Mouse (Mus musculus) intestine, postnatal 0 days (tissue): Measurements from ENCODE around the gene Sae1. TPM values are rescaled to one million over a fixed set of nuclear protein-coding genes. Genes with fewer than 3 reads are reported as not detected.
A peak's percentile ranks its signal among the peaks of the same experiment; 100 is the strongest.
"Not testable (repeated sequence)": the region's sequence is repeated elsewhere in the genome, so short reads cannot be mapped to it uniquely, and the experiment has no call there.

ENCODE experiments used
- ATAC-seq: fragments of 200-750 bp; cut with Nextera tagmentation; 2 replicates; pipeline ENCODE4 v1.8.0; 2017; ENCODE audit warnings: mild to moderate bottlenecking, moderate TSS enrichment, moderate library complexity
- H3K27ac ChIP-seq: fragments of 300-500 bp; sonication (generic); 2 replicates; pipeline ENCODE4 v1.5.1; 2014; ENCODE audit warnings: mild to moderate bottlenecking, low read depth, low read length, moderate library complexity
- H3K27me3 ChIP-seq: fragments of 300-500 bp; sonication (generic); replicated peaks from 2 replicates; pipeline ENCODE4 v1.6.1; 2014; ENCODE audit warnings: low read length, mixed read lengths; ENCODE audit not compliant: control insufficient read depth, insufficient read depth
- H3K36me3 ChIP-seq: fragments of 300-500 bp; sonication (generic); 2 replicates; pipeline ENCODE4 v1.6.1; 2014; ENCODE audit warnings: mild to moderate bottlenecking, moderate library complexity; ENCODE audit not compliant: control insufficient read depth, insufficient read depth
- H3K4me1 ChIP-seq: fragments of 300-500 bp; sonication (generic); replicated peaks from 2 replicates; pipeline ENCODE4 v1.6.1; 2014; ENCODE audit warnings: antibody characterized with exemption, low read length, mixed read lengths; ENCODE audit not compliant: control insufficient read depth, insufficient read depth
- H3K4me2 ChIP-seq: fragments of 300-500 bp; sonication (generic); replicated peaks from 2 replicates; pipeline ENCODE4 v1.6.1; 2014; ENCODE audit warnings: low read depth, mild to moderate bottlenecking, moderate library complexity
- H3K4me3 ChIP-seq: fragments of 300-500 bp; sonication (generic); 2 replicates; pipeline ENCODE4 v1.5.1; 2014; ENCODE audit warnings: low read depth, low read length
- H3K9ac ChIP-seq: fragments of 300-500 bp; sonication (generic); 2 replicates; pipeline ENCODE4 v1.6.1; 2014; ENCODE audit warnings: mild to moderate bottlenecking, low read depth, low read length
- H3K9me3 ChIP-seq: fragments of 300-500 bp; sonication (generic); 2 replicates; pipeline ENCODE4 v1.6.1; 2016; ENCODE audit warnings: mixed run types; ENCODE audit not compliant: control insufficient read depth
- CTCF ChIP-seq: sonication (generic); IDR thresholded peaks from 2 replicates; pipeline ENCODE4 v1.5.1; 2016; ENCODE audit warnings: low read depth, mild to moderate bottlenecking, control low read depth, antibody characterized with exemption, moderate library complexity
- WGBS: fragments of 180-500 bp; shearing (Covaris S2); extraction: QIAGEN DNeasy Blood & Tissue Kit; methylation state at CpG from one replicate; pipeline ENCODE4 v1.1.7; 2014; 5-methylcytosine and 5-hydroxymethylcytosine counted together
- polyA plus RNA-seq: library from polyadenylated mRNA; unstranded; fragments of >200 nt; fragmentation: Nextera tagmentation; extraction: Ambion mirVana; gene quantifications from 2 replicates; pipeline ENCODE4 v1.2.1, GENCODE M21; 2015

Gene Sae1
- polyA plus RNA-seq, 1 experiment from 2014 or later = 91.5 TPM

- Histone ChIP-seq H3K4me1 (peaks cover 15% of the 10 kb centered on the region; the same call in 1 of the 2 replicates), H3K27me3 (no peaks in the 10 kb centered on the region), H3K9ac (peak overlapping the region; percentile 100), H3K27ac (peak overlapping the region; percentile 100), H3K4me3 (peak overlapping the region; percentile 91), H3K4me2 (peak overlapping the region; percentile 71), H3K9me3 (no peaks in the 10 kb centered on the region), H3K36me3 (no peaks in the 10 kb centered on the region)
- under 1% methylated on average over 76 of the region's 77 CpGs for WGBS
- no peak for TF ChIP-seq CTCF
- ATAC-seq = peak; percentile 92
Measured at GRCm38 (mm10) chr7:16399820-16400688, 12.4 kb upstream of the Sae1 start.

GRCm38 (mm10) chr7:16399098-16399819 lies 11.7 kb upstream of the Sae1 start:
- peak; percentile 71 for ATAC-seq
- no peaks in the 10 kb centered on the region for H3K36me3 ChIP-seq
- under 1% methylated on average over 31 of the region's 31 CpGs for WGBS
- peak overlapping the region; percentile 100 for H3K27ac ChIP-seq
- peak overlapping the region; percentile 100 for H3K9ac ChIP-seq
- no peaks in the 10 kb centered on the region for H3K27me3 ChIP-seq
- no peaks in the 10 kb centered on the region for H3K9me3 ChIP-seq
- H3K4me2 ChIP-seq = peak overlapping the region; percentile 71
- H3K4me1 ChIP-seq = peaks cover 7% of the 10 kb centered on the region; the same call in 1 of the 2 replicates
- TF ChIP-seq CTCF = no peak
- H3K4me3 ChIP-seq = peak overlapping the region; percentile 91

GRCm38 (mm10) chr7:16398387-16399050 lies 10.9 kb upstream of the Sae1 start:
- Histone ChIP-seq H3K4me1 (peaks cover 6% of the 10 kb centered on the region; the same call in 1 of the 2 replicates), H3K4me3 (peak overlapping the region; percentile 91), H3K4me2 (peak overlapping the region; percentile 71), H3K36me3 (no peaks in the 10 kb centered on the region), H3K27me3 (no peaks in the 10 kb centered on the region), H3K27ac (peak overlapping the region; percentile 100), H3K9me3 (no peaks in the 10 kb centered on the region), H3K9ac (peak overlapping the region; percentile 100)
- TF ChIP-seq CTCF = peak; percentile 43
- 54% methylated on average over 3 of the region's 3 CpGs for WGBS
- ATAC-seq = no peak

- H3K27me3 ChIP-seq = no peaks in the 10 kb centered on the region
- 0 out of 2 replicates have a peak overlapping the region, but pooled peaks have one; percentile 28 for H3K27ac ChIP-seq
- H3K36me3 ChIP-seq = no peaks in the 10 kb centered on the region
- no peak overlapping the region for H3K4me3 ChIP-seq
- ATAC-seq = no peak
- no peak overlapping the region for H3K9ac ChIP-seq
- no peak overlapping the region for H3K4me2 ChIP-seq
- H3K4me1 ChIP-seq = peaks cover 6% of the 10 kb centered on the region; the same call in 1 of the 2 replicates
- no peak for TF ChIP-seq CTCF
- 66% methylated on average over 4 of the region's 4 CpGs for WGBS
- no peaks in the 10 kb centered on the region for H3K9me3 ChIP-seq
Measured at GRCm38 (mm10) chr7:16397465-16397864, 9.9 kb upstream of the Sae1 start.

GRCm38 (mm10) chr7:16395944-16396343 lies 8.3 kb upstream of the Sae1 start:
- 1% methylated on average over 2 of the region's 2 CpGs for WGBS
- Histone ChIP-seq H3K9ac (no peak overlapping the region), H3K4me2 (no peak overlapping the region), H3K4me1 (peaks cover 6% of the 10 kb centered on the region; the same call in 1 of the 2 replicates), H3K9me3 (no peaks in the 10 kb centered on the region), H3K36me3 (no peaks in the 10 kb centered on the region), H3K27ac (no peak overlapping the region), H3K4me3 (no peak overlapping the region), H3K27me3 (no peaks in the 10 kb centered on the region)
- ATAC-seq = no peak
- peak; percentile 82 for TF ChIP-seq CTCF

- Histone ChIP-seq H3K9ac (no peak overlapping the region), H3K9me3 (no peaks in the 10 kb centered on the region), H3K27me3 (no peaks in the 10 kb centered on the region), H3K4me3 (no peak overlapping the region), H3K4me1 (no peaks in the 10 kb centered on the region), H3K36me3 (no peaks in the 10 kb centered on the region), H3K27ac (no peak overlapping the region), H3K4me2 (no peak overlapping the region)
- TF ChIP-seq CTCF = no peak
- no peak for ATAC-seq
- 49% methylated on average over 4 of the region's 4 CpGs for WGBS
Measured at GRCm38 (mm10) chr7:16392923-16393322, 5.3 kb upstream of the Sae1 start.

GRCm38 (mm10) chr7:16389942-16390341 lies 2.3 kb upstream of the Sae1 start:
- not testable (repeated sequence) for H3K4me3 ChIP-seq, ATAC-seq, H3K27me3 ChIP-seq, H3K36me3 ChIP-seq, H3K9ac ChIP-seq, H3K27ac ChIP-seq, H3K4me2 ChIP-seq, H3K9me3 ChIP-seq, H3K4me1 ChIP-seq
- WGBS = 74% methylated on average over 2 of the region's 2 CpGs
